Mouse (Mus musculus) liver, embryonic 15.5 days (tissue): ENCODE results near the gene Cacna1d. TPM values are rescaled to one million over a fixed set of nuclear protein-coding genes. Genes with fewer than 3 reads are reported as not detected.

Experiments
- ATAC-seq: fragments of 200-750 bp; cut with Nextera tagmentation; 2 replicates; pipeline ENCODE4 v1.8.0; 2017; ENCODE audit warnings: moderate number of reproducible peaks, mild to moderate bottlenecking, moderate library complexity; ENCODE audit not compliant: insufficient read depth
- H3K27ac ChIP-seq: fragments of 300-500 bp; sonication (generic); replicated peaks from 2 replicates; pipeline ENCODE4 v1.5.1; 2015; ENCODE audit warnings: mild to moderate bottlenecking, inconsistent platforms
- H3K27me3 ChIP-seq: fragments of 300-500 bp; sonication (generic); 2 replicates; pipeline ENCODE4 v1.6.1; 2015; ENCODE audit warnings: mild to moderate bottlenecking, inconsistent platforms
- H3K36me3 ChIP-seq: fragments of 300-500 bp; sonication (generic); replicated peaks from 2 replicates; pipeline ENCODE4 v1.6.1; 2015; ENCODE audit warnings: moderate library complexity, mild to moderate bottlenecking, inconsistent platforms
- H3K4me1 ChIP-seq: fragments of 300-500 bp; sonication (generic); replicated peaks from 2 replicates; pipeline ENCODE4 v1.6.1; 2015; ENCODE audit warnings: inconsistent platforms
- H3K4me2 ChIP-seq: fragments of 300-500 bp; sonication (generic); 2 replicates; pipeline ENCODE4 v1.6.1; 2015; ENCODE audit warnings: moderate library complexity, mild to moderate bottlenecking, inconsistent platforms
- H3K4me3 ChIP-seq: fragments of 300-500 bp; sonication (generic); replicated peaks from 2 replicates; pipeline ENCODE4 v1.5.1; 2015; ENCODE audit warnings: mild to moderate bottlenecking, inconsistent platforms
- H3K9ac ChIP-seq: fragments of 300-500 bp; sonication (generic); 2 replicates; pipeline ENCODE4 v1.6.1; 2015; ENCODE audit warnings: moderate library complexity, mild to moderate bottlenecking, inconsistent platforms
- H3K9me3 ChIP-seq: fragments of 300-500 bp; sonication (generic); replicated peaks from 2 replicates; pipeline ENCODE4 v1.6.1; 2016; ENCODE audit warnings: inconsistent platforms
- WGBS: fragments of 180-500 bp; shearing (Covaris S2); methylation state at CpG from one replicate; pipeline ENCODE4 v1.1.7; 2015; ENCODE audit warnings: mixed read lengths; ENCODE audit not compliant: insufficient replicate concordance; 5-methylcytosine and 5-hydroxymethylcytosine counted together
- polyA plus RNA-seq: library from polyadenylated mRNA; unstranded; fragments of >200 nt; fragmentation: Nextera tagmentation; extraction: Ambion mirVana; gene quantifications from 2 replicates; pipeline ENCODE4 v1.2.1, GENCODE M21; 2015

Gene Cacna1d
- polyA plus RNA-seq, 1 experiment from 2014 or later: 0.17 TPM

DNA sequence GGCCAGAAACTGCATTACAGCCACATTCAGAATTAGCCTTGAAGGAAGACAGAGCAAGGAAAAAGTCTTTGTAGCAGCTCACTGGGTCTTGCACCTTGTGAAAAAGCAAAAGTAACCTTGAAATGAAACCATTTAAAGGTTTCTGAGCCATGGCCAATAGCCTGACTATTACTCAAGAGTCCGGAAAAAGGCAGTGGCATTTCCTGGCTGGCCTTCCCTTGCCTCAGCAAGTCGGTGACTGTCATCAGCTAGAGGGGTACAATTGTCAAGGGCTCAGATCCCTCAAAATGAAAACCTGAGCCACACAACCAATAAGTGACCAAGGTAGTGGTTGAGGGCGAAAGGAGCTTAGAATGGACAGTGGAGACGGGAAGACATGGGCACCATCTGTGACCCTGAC, 66.6 kb downstream of the Cacna1d start:
- no peak overlapping the region for H3K4me3 ChIP-seq
- no peak overlapping the region for H3K9ac ChIP-seq
- no peak overlapping the region for H3K4me2 ChIP-seq
- H3K4me1 ChIP-seq: no peaks in the 10 kb centered on the region
- ATAC-seq: no peak
- no peaks in the 10 kb centered on the region for H3K9me3 ChIP-seq
- 65% methylated on average over 4 of the region's 4 CpGs for WGBS
- H3K27ac ChIP-seq: no peak overlapping the region
- no peaks in the 10 kb centered on the region for H3K36me3 ChIP-seq
- no peaks in the 10 kb centered on the region for H3K27me3 ChIP-seq

DNA sequence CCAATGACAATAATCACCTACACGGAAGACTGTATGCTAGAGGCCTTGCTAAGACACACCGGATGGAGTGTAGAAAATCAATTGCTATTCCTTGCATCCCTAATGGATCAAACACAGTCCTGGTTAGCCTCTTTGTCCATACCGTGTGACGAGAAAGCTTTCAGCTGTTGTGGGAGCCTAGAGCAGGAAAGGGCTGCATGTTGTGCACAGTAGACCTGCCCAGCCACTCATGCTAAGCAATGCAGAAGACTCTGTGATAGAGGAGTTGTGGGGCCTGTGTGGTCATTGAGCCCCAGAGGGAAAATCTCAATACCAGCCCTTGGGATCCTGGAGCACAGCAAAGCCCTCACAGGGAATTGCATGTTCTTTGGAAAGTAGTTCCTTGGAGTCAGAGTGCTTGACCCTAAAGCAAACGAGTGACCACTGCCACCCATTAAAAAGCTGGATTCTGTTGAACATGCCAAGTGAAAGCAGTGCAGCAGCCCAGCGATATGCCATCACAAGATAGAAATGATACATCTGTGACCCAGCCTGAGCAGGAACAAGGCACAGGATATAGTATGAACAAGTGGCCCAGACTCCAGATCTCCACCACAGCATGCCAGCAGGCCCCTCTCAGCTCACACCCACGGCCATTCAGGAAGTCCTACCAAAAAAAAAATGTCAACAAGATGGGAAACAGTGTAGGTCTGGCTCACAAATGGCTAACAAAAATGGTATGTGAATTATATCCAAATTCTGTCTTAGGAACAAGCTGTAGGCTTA, 68.7 kb downstream of the Cacna1d start:
- Histone ChIP-seq H3K4me2 (no peak overlapping the region), H3K27ac (no peak overlapping the region), H3K36me3 (no peaks in the 10 kb centered on the region), H3K4me1 (no peaks in the 10 kb centered on the region), H3K9ac (no peak overlapping the region), H3K9me3 (no peaks in the 10 kb centered on the region), H3K27me3 (no peaks in the 10 kb centered on the region), H3K4me3 (no peak overlapping the region)
- 56% methylated on average over 7 of the region's 7 CpGs for WGBS
- ATAC-seq: no peak

DNA sequence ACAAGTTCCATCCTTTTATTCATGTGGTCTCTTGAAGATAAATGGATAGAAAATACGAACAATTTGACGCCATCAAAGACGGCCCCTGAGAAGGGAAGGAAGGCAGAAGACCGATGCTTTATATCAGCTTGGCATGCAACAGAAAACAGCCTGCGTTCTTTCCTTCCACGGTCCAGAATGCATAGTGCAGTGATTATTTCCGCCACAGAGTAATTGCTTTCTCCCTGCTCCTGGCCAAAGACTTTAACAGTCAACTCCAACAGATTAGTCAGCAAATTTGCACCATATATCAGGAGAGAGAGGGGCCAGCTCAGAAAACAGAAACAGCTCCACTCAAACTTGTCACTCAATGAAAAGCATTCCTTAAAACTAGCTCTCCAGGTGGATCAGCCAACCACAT, 71.8 kb downstream of the Cacna1d start:
- no peaks in the 10 kb centered on the region for H3K4me1 ChIP-seq
- no peak overlapping the region for H3K27ac ChIP-seq
- WGBS: 66% methylated on average over 7 of the region's 7 CpGs
- H3K36me3 ChIP-seq: no peaks in the 10 kb centered on the region
- H3K9me3 ChIP-seq: no peaks in the 10 kb centered on the region
- no peaks in the 10 kb centered on the region for H3K27me3 ChIP-seq
- no peak for ATAC-seq
- H3K4me3 ChIP-seq: no peak overlapping the region
- no peak overlapping the region for H3K4me2 ChIP-seq
- H3K9ac ChIP-seq: no peak overlapping the region

DNA sequence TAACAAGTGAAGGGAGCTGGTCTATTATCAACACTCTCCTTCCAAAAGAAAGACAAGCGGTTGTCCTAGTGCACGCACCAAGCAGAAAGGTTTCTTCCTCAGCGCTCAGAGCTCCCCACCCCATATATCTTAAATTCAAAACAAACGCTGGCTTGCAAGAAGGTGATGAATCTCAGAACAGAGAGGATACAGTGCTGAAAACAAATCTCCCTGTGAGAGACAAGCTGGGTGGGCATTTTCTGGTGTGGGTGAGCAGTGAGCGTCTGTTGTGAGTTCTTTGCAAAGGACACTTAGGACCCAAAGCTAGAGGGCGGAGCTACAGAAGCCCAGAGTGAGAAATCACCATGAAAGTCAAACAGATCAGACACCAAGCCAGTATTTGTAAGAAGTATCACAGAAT, 72.2 kb downstream of the Cacna1d start:
- Histone ChIP-seq H3K27ac (no peak overlapping the region), H3K4me1 (no peaks in the 10 kb centered on the region), H3K27me3 (no peaks in the 10 kb centered on the region), H3K4me2 (no peak overlapping the region), H3K36me3 (no peaks in the 10 kb centered on the region), H3K4me3 (no peak overlapping the region), H3K9me3 (no peaks in the 10 kb centered on the region), H3K9ac (no peak overlapping the region)
- 74% methylated on average over 6 of the region's 6 CpGs for WGBS
- no peak for ATAC-seq

GRCm38 (mm10) chr14:30415830-30416229, 75.4 kb downstream of the Cacna1d start:
- no peak for ATAC-seq
- 61% methylated on average over 5 of the region's 5 CpGs for WGBS

DNA sequence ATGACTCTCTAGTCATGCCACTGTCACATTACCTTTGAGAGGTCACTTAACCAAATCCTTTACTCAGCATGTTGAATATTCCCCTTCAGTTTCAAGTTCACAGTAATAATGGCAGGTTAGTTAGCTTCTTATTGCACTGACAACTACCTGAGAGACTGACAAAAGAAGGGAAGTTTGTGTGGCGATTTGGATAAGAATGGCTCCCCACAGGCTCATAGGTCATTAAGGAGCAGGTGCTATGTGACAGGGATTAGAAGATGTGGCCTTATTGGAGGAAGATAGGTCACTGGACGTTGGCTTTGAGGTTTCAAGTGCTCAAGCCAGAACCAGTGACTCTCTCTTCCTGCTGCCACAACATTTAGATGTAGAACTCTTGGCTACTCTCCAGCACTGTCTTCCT, 77.1 kb downstream of the Cacna1d start:
- no peak overlapping the region for H3K4me3 ChIP-seq
- no peak overlapping the region for H3K4me2 ChIP-seq
- H3K9ac ChIP-seq: no peak overlapping the region
- no peak overlapping the region for H3K27ac ChIP-seq
- H3K9me3 ChIP-seq: no peaks in the 10 kb centered on the region
- 46% methylated on average over 2 of the region's 2 CpGs for WGBS
- no peaks in the 10 kb centered on the region for H3K27me3 ChIP-seq
- no peaks in the 10 kb centered on the region for H3K4me1 ChIP-seq
- no peaks in the 10 kb centered on the region for H3K36me3 ChIP-seq
- ATAC-seq: no peak

More at GRCm38 (mm10) chr14:30415830-30416229, 75.4 kb downstream of the Cacna1d start:
- H3K9ac ChIP-seq: no peak overlapping the region
- H3K4me2 ChIP-seq: no peak overlapping the region
- no peak overlapping the region for H3K27ac ChIP-seq
- no peaks in the 10 kb centered on the region for H3K9me3 ChIP-seq
- H3K4me3 ChIP-seq: no peak overlapping the region
- no peaks in the 10 kb centered on the region for H3K4me1 ChIP-seq
- no peaks in the 10 kb centered on the region for H3K27me3 ChIP-seq
- no peaks in the 10 kb centered on the region for H3K36me3 ChIP-seq

- WGBS: 58% methylated on average over 4 of the region's 4 CpGs
- H3K4me2 ChIP-seq: no peak overlapping the region
- no peaks in the 10 kb centered on the region for H3K36me3 ChIP-seq
- no peaks in the 10 kb centered on the region for H3K27me3 ChIP-seq
- ATAC-seq: no peak
- no peak overlapping the region for H3K4me3 ChIP-seq
- H3K9me3 ChIP-seq: no peaks in the 10 kb centered on the region
- H3K27ac ChIP-seq: no peak overlapping the region
- H3K4me1 ChIP-seq: no peaks in the 10 kb centered on the region
- H3K9ac ChIP-seq: no peak overlapping the region
Measured at GRCm38 (mm10) chr14:30409331-30409730, 81.9 kb downstream of the Cacna1d start.

DNA sequence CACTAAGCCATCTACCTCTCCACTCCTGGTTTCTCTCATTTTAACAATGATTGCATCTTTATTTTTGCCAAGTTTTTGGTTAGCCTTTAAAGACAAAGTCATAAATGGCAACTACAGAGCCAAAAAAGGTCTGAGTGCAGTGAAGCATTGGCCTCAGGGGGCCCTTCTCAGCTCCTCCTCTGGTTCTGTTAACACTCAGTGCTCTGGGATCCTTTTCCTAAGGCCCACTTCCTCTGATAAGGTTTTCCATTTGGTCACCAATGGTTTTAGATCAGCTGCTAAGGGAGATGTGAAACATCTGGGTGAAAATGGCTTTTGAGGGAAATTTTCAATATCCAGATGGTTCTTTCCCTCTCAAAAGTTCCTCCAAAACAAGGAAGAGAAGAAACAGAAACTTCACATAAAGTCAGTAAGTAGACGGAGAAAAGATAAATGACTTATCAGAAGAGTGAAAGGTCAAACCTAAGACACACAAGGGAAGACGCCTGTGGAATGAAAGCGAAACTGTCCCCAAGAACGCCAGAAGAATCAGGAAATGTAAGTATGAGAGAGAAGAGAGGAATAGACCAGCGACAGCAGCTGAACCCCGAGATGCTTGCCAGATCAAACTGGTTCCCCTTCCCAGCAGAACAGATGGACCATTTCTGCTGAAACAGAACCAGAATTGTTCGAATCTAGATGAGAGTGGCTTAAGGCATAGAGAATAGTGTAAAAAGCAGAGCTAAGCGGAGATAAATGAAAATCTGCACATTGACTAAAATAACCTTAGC, 85.6 kb downstream of the Cacna1d start:
- Histone ChIP-seq H3K4me3 (no peak overlapping the region), H3K27me3 (no peaks in the 10 kb centered on the region), H3K36me3 (no peaks in the 10 kb centered on the region), H3K9me3 (no peaks in the 10 kb centered on the region), H3K9ac (no peak overlapping the region), H3K4me1 (no peaks in the 10 kb centered on the region), H3K4me2 (peak overlapping the region; percentile 8), H3K27ac (no peak overlapping the region)
- ATAC-seq: no peak
- 39% methylated on average over 8 of the region's 8 CpGs for WGBS

DNA sequence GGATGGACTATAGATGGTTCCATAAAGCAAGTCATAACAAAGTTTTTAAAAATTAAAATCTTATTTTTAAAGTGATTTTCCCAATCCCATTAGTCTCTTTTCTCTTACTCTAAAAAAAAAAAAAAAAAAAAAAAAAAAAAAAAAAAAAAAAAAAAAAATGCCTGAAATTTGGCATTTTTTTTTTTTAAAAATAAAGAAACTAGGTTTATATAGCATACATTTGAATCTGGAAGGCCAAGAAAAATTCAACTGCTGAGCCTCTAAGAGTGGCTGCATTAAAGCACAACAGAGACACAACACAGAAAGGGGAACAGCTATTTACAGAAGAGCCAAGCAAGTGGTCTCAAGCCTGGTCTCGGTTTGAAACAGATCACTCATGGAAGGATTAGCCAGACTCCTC, 112.9 kb downstream of the Cacna1d start:
- Histone ChIP-seq H3K27me3 (no peaks in the 10 kb centered on the region), H3K9ac (no peak overlapping the region), H3K27ac (no peak overlapping the region), H3K4me1 (no peaks in the 10 kb centered on the region), H3K36me3 (no peaks in the 10 kb centered on the region), H3K9me3 (no peaks in the 10 kb centered on the region), H3K4me3 (no peak overlapping the region), H3K4me2 (no peak overlapping the region)
- 41% methylated on average over 1 of the region's 1 CpGs for WGBS
- ATAC-seq: no peak

GRCm38 (mm10) chr14:30372878-30373277, 118.4 kb downstream of the Cacna1d start:
- Histone ChIP-seq H3K4me1 (no peaks in the 10 kb centered on the region), H3K4me3 (no peak overlapping the region), H3K9ac (no peak overlapping the region), H3K36me3 (no peaks in the 10 kb centered on the region), H3K9me3 (no peaks in the 10 kb centered on the region), H3K27ac (no peak overlapping the region), H3K4me2 (no peak overlapping the region), H3K27me3 (no peaks in the 10 kb centered on the region)
- 30% methylated on average over 1 of the region's 1 CpGs for WGBS
- no peak for ATAC-seq

GRCm38 (mm10) chr14:30371070-30371469, 120.2 kb downstream of the Cacna1d start:
- H3K27ac ChIP-seq: no peak overlapping the region
- no peaks in the 10 kb centered on the region for H3K4me1 ChIP-seq
- no peaks in the 10 kb centered on the region for H3K9me3 ChIP-seq
- H3K4me3 ChIP-seq: no peak overlapping the region
- no peak overlapping the region for H3K4me2 ChIP-seq
- no peaks in the 10 kb centered on the region for H3K36me3 ChIP-seq
- no peaks in the 10 kb centered on the region for H3K27me3 ChIP-seq
- WGBS: 57% methylated on average over 2 of the region's 2 CpGs
- H3K9ac ChIP-seq: no peak overlapping the region
- no peak for ATAC-seq
